Mouse (Mus musculus) thymus, postnatal 25 days (tissue): ENCODE results near the gene Erlec1.

ENCODE experiments used
- DNase-seq: peaks from one replicate; pipeline ENCODE4 v3.0.0; 2022

Erlec1 gene

GRCm38 (mm10) chr11:30954279-30954725, at the start of gene Erlec1:
Erlec1 (minus strand) TSS chr11:30954335.
- peak; percentile 88 for DNase-seq

DNA sequence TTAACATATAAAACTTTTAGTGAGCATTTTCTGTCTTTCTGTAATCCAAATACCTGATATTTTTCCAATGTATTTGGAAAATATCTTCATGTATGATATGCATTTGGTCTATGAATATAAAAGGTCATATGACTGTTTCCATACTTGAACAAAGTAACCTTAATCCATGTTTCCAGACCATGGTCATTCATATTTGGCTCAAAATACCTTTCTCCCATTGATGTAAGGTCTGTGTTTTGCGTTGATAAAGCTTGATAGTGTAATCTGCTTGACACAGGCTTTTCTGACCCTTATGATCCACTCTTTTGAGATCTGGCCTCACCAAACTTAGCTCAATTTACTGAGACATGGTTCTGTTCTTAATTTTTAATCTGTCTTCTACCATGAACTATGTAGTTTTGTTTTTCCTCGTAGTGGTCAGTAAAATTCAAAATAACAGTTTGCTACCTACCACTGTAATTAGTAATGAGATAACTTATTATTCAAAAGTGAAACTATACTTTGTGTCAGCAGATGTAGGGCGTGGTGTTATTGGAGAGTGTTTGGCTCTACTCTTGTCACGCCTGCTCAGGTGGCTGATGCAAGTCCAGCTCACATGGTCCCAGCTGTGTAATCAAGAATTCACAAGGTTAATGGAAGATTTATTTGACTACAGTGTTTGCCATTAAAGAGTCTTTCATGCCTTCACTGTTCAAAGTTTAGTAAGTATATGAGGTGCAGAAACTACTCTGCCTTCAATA, 47.2 kb upstream of the Erlec1 start:
- no peak for DNase-seq

GRCm38 (mm10) chr11:31000028-31000427, 45.9 kb upstream of the Erlec1 start:
- DNase-seq = no peak

GRCm38 (mm10) chr11:30998704-30999103, 44.6 kb upstream of the Erlec1 start:
- no peak for DNase-seq

DNA sequence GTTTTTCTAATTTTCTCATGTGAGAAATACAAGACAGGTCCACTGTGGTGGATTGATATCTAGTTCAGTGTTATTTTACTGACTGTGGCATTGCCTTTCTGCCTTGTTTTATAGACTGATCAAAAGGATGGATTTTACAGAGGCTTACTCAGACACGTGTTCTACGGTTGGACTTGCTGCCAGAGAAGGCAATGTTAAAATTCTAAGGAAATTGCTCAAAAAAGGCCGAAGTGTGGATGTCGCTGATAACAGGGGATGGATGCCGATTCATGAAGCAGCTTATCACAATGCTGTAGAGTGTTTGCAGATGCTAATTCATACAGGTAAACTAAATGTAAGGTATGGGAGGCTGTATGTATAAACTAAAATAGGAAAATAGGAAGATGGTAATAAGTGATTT, 44.1 kb upstream of the Erlec1 start:
- DNase-seq = no peak

- no peak for DNase-seq
These were observed 42.5 kb upstream of the Erlec1 start for GRCm38 (mm10) chr11:30996670-30997069.

DNA sequence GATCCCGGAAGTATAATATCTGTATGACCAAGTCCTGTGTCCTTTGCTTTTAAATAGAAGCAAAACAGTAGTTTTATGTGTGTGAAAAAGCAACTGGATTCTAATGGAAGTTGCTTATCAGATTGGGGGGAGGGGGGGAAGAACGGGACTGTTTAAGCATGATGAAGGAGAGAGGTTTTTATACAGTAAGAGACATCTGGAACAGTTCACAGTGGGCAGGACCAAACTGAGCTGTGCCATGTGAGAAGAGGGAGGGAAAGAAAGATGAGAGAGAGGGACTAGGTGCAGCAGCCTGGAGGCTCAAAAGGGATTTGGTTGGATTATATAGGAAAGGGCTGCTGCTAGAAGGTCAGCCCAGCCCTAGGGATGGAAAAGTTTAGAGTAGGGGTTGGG, 32.5 kb upstream of the Erlec1 start:
- peak; percentile 2 for DNase-seq

GRCm38 (mm10) chr11:30985877-30986624, 31.9 kb upstream of the Erlec1 start, which contains the start of gene Chac2:
Chac2 (minus strand) TSS chr11:30986350.
- peak; percentile 74 for DNase-seq

DNA sequence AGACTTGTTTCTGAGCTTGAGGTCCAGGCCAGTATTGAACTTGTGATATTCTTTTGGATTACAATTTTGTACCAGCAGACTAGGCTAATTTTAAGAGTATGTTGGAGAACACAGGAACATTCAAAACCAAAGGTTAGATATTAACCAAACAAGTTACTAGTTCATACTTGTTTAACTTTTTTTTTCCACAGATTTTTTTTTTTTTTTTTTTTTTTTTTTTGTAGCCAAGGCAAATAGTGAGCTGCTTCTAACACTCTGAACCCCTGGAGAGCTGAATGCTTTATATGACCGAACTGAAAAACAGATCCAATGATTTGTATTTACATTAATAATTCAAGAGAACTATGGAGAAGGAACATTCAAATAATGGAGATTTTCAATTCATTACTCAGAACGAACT, 31.1 kb upstream of the Erlec1 start:
- no peak for DNase-seq

DNA sequence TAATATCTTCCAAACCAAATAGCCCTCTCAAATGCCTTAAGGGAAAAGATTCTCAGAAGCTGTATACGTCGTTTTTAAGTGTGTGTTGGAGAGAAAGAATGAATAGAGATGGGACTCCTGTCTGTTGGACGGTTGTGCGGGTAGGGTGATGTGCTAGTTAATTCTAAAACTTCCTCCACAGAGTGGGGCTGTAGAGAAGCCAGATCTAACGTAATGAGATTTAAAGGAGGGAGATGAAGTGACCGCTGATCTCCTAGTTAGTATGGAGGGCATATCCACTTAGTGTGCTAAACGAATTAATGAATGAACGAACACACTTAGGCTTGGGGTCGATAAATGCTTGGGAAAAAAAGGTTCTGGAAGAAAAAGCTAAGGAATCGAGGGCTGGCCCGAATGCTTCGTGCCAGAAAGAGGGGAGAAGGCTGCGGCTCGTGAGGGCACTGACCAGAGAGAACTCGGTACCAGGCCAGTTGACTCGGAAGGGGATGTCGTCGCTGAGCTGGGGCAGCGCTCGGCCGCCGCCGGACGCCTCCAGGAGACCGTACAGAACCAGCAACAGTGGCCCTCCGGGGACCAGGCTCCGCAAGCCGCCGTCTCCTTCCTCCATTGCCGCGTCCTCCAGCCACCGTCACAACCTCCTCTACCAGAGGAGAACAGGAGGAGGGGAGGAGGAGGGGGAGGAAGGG, 523 bp downstream of the Erlec1 start:
- DNase-seq = no peak

DNA sequence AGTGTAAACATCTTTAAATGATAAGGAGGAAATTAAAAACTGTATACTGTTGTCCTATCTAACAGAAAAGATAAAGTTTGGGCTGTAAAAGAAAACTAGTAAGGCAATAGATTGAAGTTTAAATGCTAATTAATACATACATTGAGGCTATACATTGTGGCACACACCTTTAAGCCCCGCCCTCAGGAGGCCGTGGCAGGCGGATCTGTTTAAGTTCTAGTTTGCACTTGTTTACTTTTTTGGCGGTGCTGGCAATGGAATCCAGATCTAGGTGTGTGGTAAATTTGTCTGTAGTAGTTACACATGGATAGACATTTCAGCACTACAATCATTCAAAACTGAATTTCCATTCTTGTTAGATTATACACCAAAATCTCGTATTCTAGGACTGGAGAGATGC, 1.3 kb downstream of the Erlec1 start:
- DNase-seq = no peak

DNA sequence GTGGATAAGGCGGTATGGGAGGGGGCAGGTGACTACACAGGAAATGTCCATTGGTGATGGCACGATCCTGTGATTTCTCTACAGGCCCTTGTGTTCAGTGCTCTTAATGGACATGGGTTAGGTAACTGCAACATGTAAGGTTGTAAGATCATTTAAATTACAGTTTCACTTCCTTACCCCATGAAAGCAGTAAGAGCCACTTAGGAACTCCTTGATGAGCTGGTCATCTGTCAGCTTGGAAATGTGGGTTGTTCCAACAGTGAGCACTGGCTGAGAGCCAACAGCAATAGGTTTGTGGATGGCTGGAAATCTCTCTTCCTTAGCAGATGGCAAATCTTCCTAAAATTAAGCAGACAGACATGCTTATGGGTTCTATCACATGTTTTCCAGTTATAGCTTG, 10.6 kb downstream of the Erlec1 start:
- DNase-seq = no peak

DNA sequence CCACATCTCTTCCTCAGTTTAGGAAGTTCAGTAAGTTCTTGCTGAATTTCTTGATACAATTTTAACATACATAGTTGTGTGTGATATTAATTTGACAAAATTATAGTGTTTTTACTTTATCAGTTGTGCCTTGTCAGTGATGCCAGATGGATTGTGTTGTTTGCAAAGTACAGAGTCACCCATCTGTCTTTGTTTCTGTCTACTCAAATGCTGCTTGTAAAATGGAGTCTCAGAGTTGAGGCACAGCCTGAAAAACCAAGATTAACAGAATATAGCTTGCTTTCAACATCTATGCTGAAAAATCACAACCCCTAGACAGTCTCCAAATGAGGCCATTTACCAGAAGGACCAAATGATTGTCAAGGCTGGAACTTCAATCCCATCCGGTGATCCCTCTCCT, 25.6 kb downstream of the Erlec1 start:
- no peak for DNase-seq

- DNase-seq = no peak
These were observed 26.1 kb downstream of the Erlec1 start for GRCm38 (mm10) chr11:30928079-30928478.

- no peak for DNase-seq
These were observed 30.9 kb downstream of the Erlec1 start for GRCm38 (mm10) chr11:30923283-30923682.

DNA sequence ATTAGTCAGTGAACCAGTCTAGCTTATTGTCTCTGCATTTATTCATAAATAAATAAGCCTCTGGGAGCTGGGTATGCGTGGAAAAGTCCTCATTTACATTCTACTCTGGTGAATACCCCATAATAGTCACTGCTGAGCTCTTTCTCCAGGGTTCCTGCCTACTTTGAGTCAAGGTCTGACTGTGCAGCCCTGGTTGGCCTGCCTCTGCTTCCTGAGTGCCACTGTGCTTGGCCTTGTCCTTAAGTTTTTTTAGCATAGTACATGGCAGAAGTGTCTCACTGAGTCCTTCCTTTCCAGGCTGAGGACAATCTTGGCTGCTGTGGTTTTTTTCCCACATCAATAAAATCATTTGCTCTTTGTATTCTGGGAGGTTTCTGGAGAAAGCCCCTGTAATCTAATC, 33.5 kb downstream of the Erlec1 start:
- no peak for DNase-seq

GRCm38 (mm10) chr11:30912311-30912710, 41.8 kb downstream of the Erlec1 start:
- DNase-seq = no peak

GRCm38 (mm10) chr11:30899312-30899711, 54.8 kb downstream of the Erlec1 start:
- no peak for DNase-seq

DNA sequence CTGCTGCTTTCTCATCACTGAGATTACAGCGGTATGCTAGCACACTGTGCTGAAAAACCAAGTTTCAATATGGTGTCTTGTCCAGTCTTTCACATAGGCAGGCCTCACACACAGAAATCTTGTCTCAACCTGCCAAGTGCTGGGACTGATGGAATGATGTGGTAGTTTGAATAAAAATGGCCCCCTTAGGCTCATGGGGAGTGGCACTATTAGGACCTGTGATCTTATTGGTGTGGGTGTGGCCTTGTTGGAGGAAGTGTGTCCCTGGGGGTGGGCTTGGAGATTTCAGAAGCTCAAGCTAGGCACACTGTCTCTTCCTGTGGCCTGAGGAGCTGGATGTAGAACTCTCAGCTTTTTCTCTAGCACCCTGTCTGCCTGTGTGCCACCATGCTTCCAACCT, 57.9 kb downstream of the Erlec1 start:
- no peak for DNase-seq

GRCm38 (mm10) chr11:30888153-30888552, 66.0 kb downstream of the Erlec1 start:
- DNase-seq = no peak

DNA sequence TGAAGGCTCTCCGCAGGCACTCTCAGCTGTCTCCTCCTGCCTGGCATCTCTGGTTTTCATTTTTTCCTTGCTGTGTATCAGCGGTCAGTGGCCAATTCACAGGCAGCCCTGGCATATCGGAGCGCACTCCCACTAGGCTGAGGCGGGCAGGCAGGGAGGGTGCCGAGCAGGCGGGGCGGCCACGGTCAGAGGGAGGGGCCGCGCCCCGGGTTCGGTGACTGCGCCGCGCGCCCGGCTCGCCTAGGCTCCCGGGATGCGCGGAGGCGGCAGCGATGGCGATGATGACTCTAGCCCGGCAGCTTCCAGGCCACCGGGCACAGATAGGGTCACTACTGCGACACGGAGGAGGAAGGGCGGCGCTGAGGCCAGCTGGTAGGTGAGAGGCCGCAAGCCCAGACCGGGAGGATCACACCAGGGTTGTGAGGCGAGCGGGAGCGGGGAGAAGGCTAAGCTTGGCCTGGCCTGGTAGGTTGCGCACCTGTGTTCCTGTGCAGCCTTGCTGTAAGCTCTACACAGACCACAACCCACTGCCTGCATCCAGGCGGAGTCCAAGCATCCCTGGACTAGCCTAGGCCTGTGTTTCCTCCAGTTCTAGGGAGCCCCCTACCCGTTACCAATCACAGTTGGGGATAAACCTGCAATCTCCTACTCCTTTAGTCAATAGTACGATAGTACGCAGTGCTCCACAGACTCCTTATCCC, 68.8 kb downstream of the Erlec1 start, which contains the start of the genes Gpr75 and Asb3:
Gene Gpr75, plus strand, starts transcription at position 188 of the 701 bp plus-strand sequence.
Gene Asb3, plus strand, starts transcription at position 246 of the 701 bp plus-strand sequence.
- no peak for DNase-seq
